Mouse (Mus musculus) embryonic stem cell, embryonic (primary cell): ENCODE measurements around the gene Kif18b.

Experiments
- CTCF ChIA-PET, 4 experiments: fragments of 300-600 bp in 2 of 4; fragments of 350-600 bp in 2 of 4; sonication (Branson Sonifier 250); formaldehyde crosslinking; loops; one replicate each; lab custom pipeline; 2022; ENCODE audit warnings: inconsistent platforms in 2 of 4; lab: Charles Lee
- POLR2A ChIA-PET, 4 experiments: fragments of 300-600 bp in 2 of 4; fragments of 350-600 bp in 2 of 4; sonication (Branson Sonifier 250); formaldehyde crosslinking; loops; one replicate each; lab custom pipeline; 2022; ENCODE audit warnings: antibody characterized with exemption in 4 of 4, inconsistent platforms in 1 of 4; lab: Charles Lee

The Kif18b gene

DNA sequence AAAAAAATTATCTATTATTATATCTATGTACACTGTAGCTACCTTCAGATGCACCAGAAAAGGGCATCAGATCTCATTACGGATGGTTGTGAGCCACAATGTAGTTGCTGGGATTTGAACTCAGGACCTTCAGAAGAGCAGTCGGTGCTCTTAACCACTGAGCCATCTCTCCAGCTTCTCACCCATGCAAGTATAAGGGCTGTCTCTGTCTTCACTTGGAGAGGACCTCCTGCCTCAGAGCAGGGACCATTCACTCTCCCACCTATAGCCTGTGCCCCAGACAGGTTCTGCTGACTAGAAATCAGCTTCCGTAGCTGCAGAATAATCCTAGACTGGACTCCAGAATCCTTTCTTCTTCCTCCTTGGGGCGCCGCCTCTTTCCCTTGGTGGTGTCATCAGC, 22.8 kb downstream of the Kif18b start:
- CTCF ChIA-PET = interaction anchor here in 3 of 4 experiments (0.5 to 1.6 kb wide), 9 partner anchors 9 to 655 kb away, joined by 3 to 9 read pairs (median 4); no protein-coding TSS in a partner anchor

DNA sequence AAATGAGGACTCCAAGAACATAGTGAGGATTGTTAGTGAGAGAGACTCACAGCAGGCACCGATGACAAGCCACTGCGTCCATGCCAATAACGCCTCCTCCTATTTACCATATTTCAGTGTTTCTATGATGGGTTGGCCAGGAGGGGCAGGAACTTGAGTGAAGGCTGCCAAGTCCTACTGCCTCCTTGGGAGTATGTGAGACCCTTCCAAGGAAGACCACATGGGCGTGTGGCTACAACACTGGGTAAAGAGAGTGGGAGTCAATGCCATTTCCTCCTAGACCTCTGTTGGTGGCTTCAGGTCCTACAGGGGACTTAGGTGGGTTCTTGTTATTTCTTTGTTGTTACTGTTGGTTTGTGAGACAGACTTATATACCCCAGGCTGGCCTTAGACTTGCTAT, 23.7 kb downstream of the Kif18b start:
- POLR2A ChIA-PET = interaction anchor here in 3 of 4 experiments (0.6 to 3.8 kb wide), 12 partner anchors 8 to 240 kb away, joined by 3 to 14 read pairs (median 4); partner anchors contain the start of genes Ccdc103 (in 1 of the 3), Dcakd (in 1 of the 3), Eftud2 (in 1 of the 3) and Hexim2 (in 1 of the 3)
- CTCF ChIA-PET = interaction anchor here (0.6 to 1.6 kb wide), 20 partner anchors 8 to 162 kb away, joined by 3 to 9 read pairs (median 4); partner anchors contain the start of gene Kif18b (in 2 of the 4)

More for the DNA sequence above, 22.8 kb downstream of the Kif18b start:
- POLR2A ChIA-PET = interaction anchor here (0.6 to 3.8 kb wide), 17 partner anchors 9 to 333 kb away, joined by 3 to 19 read pairs (median 4); partner anchors contain the start of genes Ccdc103 (in 2 of the 4), Eftud2 (in 2 of the 4) and Kif18b (in 2 of the 4)

DNA sequence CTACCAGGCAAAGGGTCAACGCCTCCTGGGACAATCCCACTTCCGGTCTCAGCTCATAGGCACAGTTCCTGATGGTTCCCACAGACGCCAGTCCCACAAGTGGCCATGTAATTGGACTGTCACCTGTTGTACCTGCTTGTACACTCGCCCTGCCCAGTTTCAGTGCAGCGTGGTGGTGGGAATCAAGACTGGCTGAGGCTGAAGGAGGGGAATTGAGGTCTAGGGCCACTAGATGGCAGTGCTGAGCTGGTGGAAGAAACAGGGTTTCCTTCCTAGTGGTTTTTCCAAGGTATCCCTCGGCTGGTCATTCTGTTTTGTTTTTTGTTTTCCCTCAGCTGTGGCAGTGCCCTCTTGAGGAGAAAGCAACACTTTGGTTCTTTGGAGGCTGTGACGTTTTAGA, 24.2 kb downstream of the Kif18b start, which contains the start of gene Gfap:
Gene Gfap, minus strand, starts transcription at position 150 of the 400 bp plus-strand sequence.
- ChIA-PET CTCF (interaction anchor here (0.5 to 1.6 kb wide), 20 partner anchors 8 to 1408 kb away, joined by 3 to 9 read pairs (median 4); partner anchors contain the start of gene Kif18b (in 2 of the 4)), POLR2A (interaction anchor here in 2 of 4 experiments (0.6 to 3.8 kb wide), 9 partner anchors 9 to 241 kb away, joined by 3 to 14 read pairs (median 3); partner anchors contain the start of genes Ccdc103 (in 1 of the 2), Dcakd (in 1 of the 2), Eftud2 (in 1 of the 2) and Hexim2 (in 1 of the 2))

DNA sequence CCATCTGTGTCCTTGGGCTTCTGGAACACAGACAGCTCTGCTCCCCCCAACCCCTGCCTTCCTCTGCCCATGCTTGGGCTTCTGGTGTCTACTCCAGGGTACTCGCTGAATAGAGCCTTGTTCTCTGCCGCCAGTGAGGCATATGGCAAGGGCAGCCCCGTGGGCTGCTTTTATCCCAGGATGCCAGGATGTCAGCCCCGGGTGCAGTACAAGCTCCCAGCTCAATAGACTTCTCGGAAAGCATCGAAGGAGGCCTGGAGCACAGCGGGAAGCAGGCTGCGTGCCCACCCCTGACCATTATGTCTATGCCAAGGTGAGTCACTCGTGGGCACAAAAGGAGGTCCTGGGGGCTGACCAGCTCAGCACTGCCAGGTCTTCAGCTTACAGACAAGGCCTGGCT, 26.5 kb downstream of the Kif18b start:
- POLR2A ChIA-PET = interaction anchor here in 3 of 4 experiments (0.6 to 1.6 kb wide), 5 partner anchors 15 to 579 kb away, joined by 4 to 5 read pairs (median 4); partner anchors contain the start of genes Ccdc103 (in 1 of the 3), Eftud2 (in 1 of the 3), Hexim1 (in 1 of the 3) and Kif18b (in 1 of the 3)
- CTCF ChIA-PET = no interaction called here

DNA sequence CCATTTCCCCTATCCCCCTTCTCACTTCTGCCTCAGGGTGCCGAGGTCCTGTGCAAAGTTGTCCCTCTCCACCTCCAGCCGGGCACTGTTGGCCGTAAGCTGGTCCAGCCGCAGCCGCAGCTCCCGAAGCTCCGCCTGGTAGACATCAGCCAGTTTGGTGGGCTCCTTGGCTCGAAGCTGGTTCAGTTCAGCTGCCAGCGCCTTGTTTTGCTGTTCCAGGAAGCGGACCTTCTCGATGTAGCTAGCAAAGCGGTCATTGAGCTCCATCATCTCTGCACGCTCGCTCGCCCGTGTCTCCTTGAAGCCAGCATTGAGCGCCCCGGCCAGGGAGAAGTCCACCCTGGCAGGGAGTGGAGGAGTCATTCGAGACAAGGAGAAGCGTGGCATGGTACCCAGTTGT, 28.3 kb downstream of the Kif18b start:
- POLR2A ChIA-PET = interaction anchor here in 2 of 4 experiments (0.7 to 2.1 kb wide), 10 partner anchors 9 to 219 kb away, joined by 3 to 5 read pairs (median 3); partner anchors contain the start of genes Hexim1 (in 1 of the 2) and Kif18b (in 1 of the 2)
- CTCF ChIA-PET = interaction anchor here in 3 of 4 experiments (0.5 to 1.4 kb wide), 10 partner anchors 28 to 430 kb away, joined by 3 to 5 read pairs (median 3); partner anchors contain the start of gene Kif18b (in 2 of the 3)

DNA sequence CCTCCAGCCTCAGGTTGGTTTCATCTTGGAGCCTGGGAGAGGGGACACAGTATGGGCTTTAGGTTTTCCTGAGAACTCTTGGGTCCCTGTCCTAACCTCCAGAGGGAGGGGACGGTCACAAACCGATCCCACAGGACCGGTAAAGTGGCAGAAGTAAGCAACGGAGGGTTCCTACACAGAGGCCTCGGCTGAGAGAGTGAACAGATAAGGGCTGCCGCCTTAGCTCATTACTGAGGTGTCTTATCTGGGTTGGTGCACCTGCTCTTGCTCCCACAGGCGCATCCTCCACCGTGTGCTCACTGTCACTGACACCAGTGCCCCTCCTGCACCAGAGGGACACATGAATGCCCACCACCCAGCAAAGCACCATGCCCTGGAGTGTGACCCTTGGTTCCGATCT, 29.1 kb downstream of the Kif18b start:
- ChIA-PET POLR2A (interaction anchor here in 2 of 4 experiments (0.7 to 2.1 kb wide), 3 partner anchors 12 to 220 kb away, joined by 3 to 5 read pairs (median 4); partner anchors contain the start of genes Hexim1 (in 1 of the 2) and Kif18b (in 1 of the 2)), CTCF (interaction anchor here in 2 of 4 experiments (1.0 to 1.4 kb wide), 5 partner anchors 60 to 264 kb away, joined by 3 to 4 read pairs (median 3); no protein-coding TSS in a partner anchor)

DNA sequence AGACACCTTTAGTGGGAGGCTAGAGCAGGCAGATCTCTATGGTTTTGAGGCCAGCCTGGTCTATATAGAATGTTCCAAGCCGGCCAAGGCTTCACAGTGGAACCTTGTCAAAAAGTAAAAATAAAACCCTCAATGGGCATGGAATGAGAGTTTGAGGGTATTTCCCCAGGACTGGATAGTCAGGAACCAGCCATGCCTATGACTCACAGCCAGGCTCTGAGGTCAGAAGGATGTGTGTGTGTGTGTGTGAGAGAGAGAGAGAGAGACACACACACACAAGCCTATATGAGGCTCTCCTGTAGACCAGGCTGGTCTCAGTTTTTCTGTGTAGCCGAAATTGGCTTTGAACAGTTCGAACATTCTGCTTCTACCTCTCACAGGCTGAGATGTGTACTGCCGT, 30.2 kb downstream of the Kif18b start:
- ChIA-PET CTCF (interaction anchor here in 1 of 4 experiments (3.2 kb wide), 1 partner anchor 98 kb away, joined by 21 read pairs; no protein-coding TSS in a partner anchor), POLR2A (interaction anchor here in 2 of 4 experiments (1.1 to 2.6 kb wide), 3 partner anchors 9 to 14 kb away, joined by 3 to 16 read pairs (median 5); partner anchors contain the start of genes Ccdc103 (in 1 of the 2) and Eftud2 (in 1 of the 2))

DNA sequence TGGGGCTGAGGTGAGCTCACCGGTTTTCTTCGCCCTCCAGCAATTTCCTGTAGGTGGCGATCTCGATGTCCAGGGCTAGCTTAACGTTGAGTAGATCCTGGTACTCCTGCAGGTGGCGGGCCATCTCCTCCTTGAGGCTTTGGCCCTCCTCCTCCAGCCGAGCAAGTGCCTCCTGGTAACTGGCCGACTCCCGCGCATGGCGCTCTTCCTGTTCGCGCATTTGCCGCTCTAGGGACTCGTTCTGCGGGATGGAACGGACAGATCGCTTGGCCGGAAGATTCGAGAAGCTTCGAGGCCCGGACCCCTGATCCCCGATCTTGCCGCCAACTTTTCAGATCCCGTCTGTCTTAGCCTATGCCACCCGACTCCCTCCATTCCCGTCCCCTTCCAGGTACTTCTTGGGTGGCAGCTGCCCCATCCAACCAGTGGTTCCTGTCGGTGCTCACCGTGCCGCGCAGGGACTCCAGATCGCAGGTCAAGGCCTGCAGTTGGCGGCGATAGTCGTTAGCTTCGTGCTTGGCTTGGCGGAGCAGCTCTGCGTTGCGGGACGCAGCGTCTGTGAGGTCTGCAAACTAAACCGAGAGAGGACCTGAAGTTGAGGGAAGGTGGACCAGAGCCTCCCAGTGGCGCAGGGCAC, 31.8 kb downstream of the Kif18b start:
- POLR2A ChIA-PET = interaction anchor here (0.5 to 2.6 kb wide), 56 partner anchors 8 to 1273 kb away, joined by 3 to 16 read pairs (median 4); partner anchors contain the start of genes Ccdc103 (in 4 of the 4), Eftud2 (in 4 of the 4), C1ql1 (in 2 of the 4) and Hexim1 (in 2 of the 4)
- CTCF ChIA-PET = interaction anchor here (0.5 to 3.2 kb wide), 107 partner anchors 8 to 1159 kb away, joined by 3 to 41 read pairs (median 4); partner anchors contain the start of genes Kif18b (in 3 of the 4), C1ql1 (in 2 of the 4), Ccdc103 (in 2 of the 4) and Eftud2 (in 2 of the 4)

DNA sequence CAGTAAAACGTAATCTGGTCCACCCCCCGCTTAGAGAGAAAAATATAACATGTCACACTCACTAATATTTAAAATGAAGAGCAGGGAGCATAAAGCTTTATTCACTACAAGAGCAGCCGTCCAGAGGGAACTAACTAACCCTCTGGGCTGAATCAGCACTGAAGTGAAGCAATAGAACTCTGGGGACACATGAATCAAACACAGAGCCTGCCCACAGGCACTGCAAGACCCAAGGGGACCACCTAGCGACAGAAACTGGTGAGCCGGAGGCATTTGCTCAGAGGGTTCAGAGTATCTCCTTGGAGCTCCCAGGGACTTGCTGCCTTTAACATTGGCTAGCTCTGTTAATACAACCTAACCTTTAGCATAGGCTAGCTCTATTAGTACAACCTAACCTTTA, 34.8 kb downstream of the Kif18b start:
- ChIA-PET POLR2A (interaction anchor here (0.6 to 3.0 kb wide), 12 partner anchors 9 to 1247 kb away, joined by 3 to 9 read pairs (median 4); partner anchors contain the start of genes Ccdc103 (in 4 of the 4), Eftud2 (in 4 of the 4), Kif18b (in 2 of the 4) and Hexim1 (in 1 of the 4)), CTCF (interaction anchor here (0.6 to 3.4 kb wide), 12 partner anchors 11 to 151 kb away, joined by 3 to 13 read pairs (median 4); partner anchors contain the start of genes C1ql1 (in 1 of the 4) and Gfap (in 1 of the 4))

DNA sequence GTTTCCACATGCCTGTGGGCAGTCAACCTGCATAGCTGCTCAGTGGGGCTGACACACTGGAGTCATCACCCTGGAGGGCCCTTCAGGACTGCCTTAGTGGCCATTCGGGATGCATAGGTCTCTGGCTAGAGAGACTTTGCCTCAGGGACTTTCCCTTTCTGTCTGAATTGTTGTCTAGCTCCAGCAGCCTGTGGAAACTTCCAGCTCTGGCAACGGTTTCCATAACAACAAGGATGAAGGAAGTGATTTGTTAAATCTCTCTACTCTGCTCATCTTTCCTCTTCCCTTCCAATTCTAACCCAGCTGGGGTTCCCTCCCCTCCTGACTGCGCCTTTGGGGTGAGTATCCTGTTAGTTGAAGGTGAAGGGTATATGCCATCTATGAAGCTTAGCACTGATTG, 36.8 kb downstream of the Kif18b start:
- ChIA-PET CTCF (interaction anchor here in 1 of 4 experiments (1.0 to 1.7 kb wide), 2 partner anchors 149 to 160 kb away, joined by 3 to 5 read pairs; no protein-coding TSS in a partner anchor), POLR2A (interaction anchor here in 1 of 4 experiments (0.6 kb wide), 1 partner anchor 68 kb away, joined by 4 read pairs; no protein-coding TSS in a partner anchor)

DNA sequence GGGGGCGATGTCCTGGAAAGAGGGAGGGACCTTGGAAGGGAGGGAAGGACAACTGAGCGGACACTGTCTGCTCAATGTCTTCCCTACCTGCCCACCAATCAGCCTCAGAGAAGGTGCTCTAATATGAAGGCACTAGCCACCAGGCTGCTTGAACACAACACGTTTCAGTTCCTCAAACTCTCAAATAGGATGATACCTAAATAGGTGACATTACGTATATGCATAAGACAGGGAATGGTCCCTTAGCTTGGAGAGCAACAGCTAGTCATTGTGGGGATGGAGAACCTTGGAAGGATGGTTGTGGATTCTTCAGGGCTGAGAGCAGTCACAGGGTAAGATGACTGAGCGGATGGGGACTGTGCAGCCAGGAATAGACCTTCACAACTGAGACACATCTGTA, 37.5 kb downstream of the Kif18b start:
- POLR2A ChIA-PET = interaction anchor here in 2 of 4 experiments (0.7 to 1.3 kb wide), 3 partner anchors 34 to 593 kb away, joined by 3 read pairs; no protein-coding TSS in a partner anchor

DNA sequence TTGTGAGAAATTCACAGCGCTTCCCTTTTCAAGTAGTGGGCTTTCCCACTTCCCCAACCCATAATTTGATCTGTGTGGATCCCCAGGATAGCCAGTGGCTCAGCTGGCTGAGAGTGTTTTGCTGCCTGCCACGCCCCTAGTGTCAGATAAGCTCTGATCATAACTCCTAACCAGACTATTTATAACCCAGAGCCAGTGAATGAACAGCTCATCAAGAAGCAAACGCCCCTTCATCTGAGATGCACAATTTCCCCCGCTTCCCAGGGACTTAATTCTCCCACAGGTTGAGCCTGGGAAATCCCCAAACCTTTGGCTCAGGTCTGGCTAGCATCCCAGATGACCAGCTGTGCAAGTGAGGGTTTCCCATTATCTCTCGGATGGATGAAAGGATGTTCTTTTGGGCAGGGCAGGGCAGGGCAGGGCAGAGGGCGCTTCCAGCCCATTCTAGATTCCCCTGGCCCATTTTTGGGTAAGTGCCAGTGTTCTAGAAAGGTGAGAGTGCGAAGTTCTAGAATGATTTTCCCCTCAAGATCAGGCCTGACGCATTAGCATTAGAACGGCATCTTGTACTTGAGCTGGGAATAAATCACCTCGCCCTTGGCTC, 40.2 kb downstream of the Kif18b start, which contains the start of gene Fam187a:
Gene Fam187a, plus strand, starts transcription at position 554 of the 604 bp plus-strand sequence.
- ChIA-PET POLR2A (interaction anchor here in 3 of 4 experiments (0.5 to 2.2 kb wide), 13 partner anchors 8 to 1131 kb away, joined by 3 to 5 read pairs (median 3); partner anchors contain the start of genes Kif18b (in 2 of the 3) and Hexim1 (in 1 of the 3)), CTCF (interaction anchor here in 3 of 4 experiments (0.7 to 5.0 kb wide), 5 partner anchors 8 to 111 kb away, joined by 3 to 41 read pairs (median 6); no protein-coding TSS in a partner anchor)

More for the DNA sequence above, 37.5 kb downstream of the Kif18b start:
- CTCF ChIA-PET = interaction anchor here in 2 of 4 experiments (0.6 to 1.2 kb wide), 3 partner anchors 52 to 439 kb away, joined by 3 to 4 read pairs (median 3); partner anchors contain the start of gene Higd1b (in 1 of the 2)

DNA sequence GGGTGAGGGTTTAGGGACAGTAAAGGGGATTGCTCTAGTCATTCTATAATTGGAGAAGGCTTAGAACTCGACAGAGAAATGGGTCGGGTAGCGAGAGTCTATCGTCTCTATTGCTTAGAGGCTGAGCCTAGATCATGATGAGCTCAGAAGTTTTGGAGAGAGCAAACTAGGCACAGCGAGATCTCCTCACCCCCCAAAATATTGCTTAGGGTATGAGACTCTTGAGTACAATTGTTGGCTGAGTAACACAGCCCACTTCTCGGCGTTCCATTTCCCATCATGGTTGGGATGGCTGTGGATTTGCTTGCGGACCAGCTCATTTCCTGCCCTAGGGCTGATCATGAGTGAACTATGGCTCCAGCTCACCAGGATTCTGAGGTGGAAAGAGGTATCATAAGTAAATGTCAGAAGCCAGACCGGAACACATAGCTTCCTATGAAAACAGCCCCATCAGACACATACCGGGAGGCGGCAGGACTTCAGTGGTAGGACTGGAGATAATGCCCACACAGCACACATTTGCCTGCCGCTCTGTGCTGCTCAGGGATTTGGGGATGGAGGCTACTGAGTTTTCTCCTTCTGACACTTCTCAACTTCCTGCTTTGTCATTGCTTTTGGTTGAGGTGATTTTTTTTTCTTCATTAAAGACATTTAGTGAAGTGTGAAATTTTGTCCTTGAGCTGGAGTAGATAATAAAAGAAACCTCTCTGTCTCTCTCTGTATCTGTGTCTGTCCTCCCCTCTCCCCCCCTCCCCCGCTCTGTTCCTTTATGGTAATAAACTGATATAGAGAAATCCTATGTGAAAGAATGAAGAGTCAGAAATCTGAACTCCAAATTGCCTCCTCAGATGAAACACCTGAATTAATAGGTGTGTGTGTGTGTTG, 43.4 kb downstream of the Kif18b start:
- ChIA-PET CTCF (interaction anchor here in 3 of 4 experiments (0.6 to 5.0 kb wide), 8 partner anchors 10 to 841 kb away, joined by 3 to 41 read pairs (median 6); partner anchors contain the start of gene Gfap (in 1 of the 3)), POLR2A (interaction anchor here (0.8 to 2.7 kb wide), 65 partner anchors 8 to 506 kb away, joined by 3 to 17 read pairs (median 4); partner anchors contain the start of genes Kif18b (in 3 of the 4), Hexim1 (in 2 of the 4), Acbd4 (in 1 of the 4) and Adam11 (in 1 of the 4))

DNA sequence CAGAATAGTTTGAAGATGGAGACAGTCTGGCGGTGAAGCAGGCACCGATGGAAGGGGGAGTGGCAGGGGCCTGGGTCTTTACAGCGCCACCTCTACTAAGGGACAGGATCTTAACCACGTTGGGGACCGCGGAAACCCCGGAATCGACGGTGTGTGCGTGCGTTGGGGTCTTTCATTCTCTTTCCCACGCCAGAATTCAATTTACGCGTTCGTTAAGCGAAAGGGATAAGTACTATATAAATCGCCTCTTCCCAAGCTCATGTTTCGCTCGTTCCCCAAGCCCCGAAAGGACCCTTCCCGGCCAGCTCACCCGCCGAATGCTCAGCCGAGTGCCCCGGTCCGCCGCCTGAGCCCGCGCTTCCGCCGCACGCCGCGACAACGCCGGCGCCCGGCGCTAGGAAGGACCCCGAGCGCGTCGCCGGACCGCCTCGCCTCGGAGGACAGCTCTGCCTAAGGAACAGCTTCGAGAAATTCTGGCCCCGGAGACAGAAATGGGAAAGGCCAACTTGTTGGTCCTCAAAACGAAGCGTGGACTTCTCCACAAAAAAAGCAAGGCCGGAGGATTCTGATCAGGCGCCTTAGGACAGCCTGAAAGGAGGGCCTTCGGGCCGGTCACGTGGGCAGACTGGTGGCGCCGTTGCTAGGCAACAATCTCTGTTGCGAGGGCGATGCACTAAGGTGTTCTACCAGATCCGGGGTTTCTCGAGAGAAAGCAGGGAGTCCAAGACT, 44.2 kb downstream of the Kif18b start, which contains the start of the genes Eftud2 and Ccdc103:
Gene Eftud2, minus strand, starts transcription at position 401 of the 729 bp plus-strand sequence.
Gene Ccdc103, plus strand, starts transcription at position 620 of the 729 bp plus-strand sequence.
- CTCF ChIA-PET = interaction anchor here in 2 of 4 experiments (0.6 to 5.0 kb wide), 8 partner anchors 9 to 840 kb away, joined by 3 to 41 read pairs (median 6); no protein-coding TSS in a partner anchor
- POLR2A ChIA-PET = interaction anchor here (0.6 to 2.7 kb wide), 70 partner anchors 9 to 505 kb away, joined by 3 to 17 read pairs (median 4); partner anchors contain the start of genes Kif18b (in 3 of the 4), Hexim1 (in 2 of the 4), Acbd4 (in 1 of the 4) and Adam11 (in 1 of the 4)
